In the genomic region with DNA sequence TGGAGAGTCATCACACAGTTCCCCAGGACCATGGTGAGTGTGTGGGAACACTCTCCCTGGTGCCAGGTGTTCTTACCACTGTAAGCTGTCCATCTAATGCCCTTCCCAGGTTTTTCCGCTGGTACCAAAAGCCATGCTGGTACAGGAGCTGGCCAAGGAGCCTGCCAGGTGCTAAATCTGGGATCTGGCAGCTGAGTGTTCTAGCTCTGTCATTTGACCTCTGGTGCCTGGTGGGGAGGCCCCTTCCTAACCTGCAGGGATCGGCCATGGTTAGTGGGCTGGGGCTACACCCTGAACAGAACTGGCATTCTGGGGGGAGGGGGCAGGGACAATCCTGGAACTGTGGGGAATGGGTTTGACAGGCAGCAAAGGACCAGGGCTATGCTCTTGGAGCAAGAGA, we compare ENCODE assay signal across 21 mouse cellular contexts. TPM values are rescaled to one million over a fixed set of nuclear protein-coding genes. Genes with fewer than 3 reads are reported as not detected.
DNase-seq lines count a peak whose midpoint lies in the region; ATAC-seq and TF ChIP-seq lines count a peak whose summit lies in the region.
"Had no signal": no experiment of that assay in that cellular context is flagged by ENCODE, and none has a peak within 500 bp of the region (broad histone marks: within the 10 kb centered on the region; RNA-seq: fewer than 3 reads in every experiment).

Rpl3l (plus strand) TSS at position 203 of the 400 bp plus-strand sequence.

- H3K4me2 ChIP-seq in liver, embryonic 12.5 days: no peak within 1 kb of the TSS
- H3K4me2 ChIP-seq: heart, embryonic 15.5 days; limb, embryonic 15.5 days; midbrain, embryonic 12.5 days had no signal

- TF ChIP-seq EP300 in heart, adult 2 months (IDR thresholded peaks at IDR 0.05; ENCODE audit: insufficient read depth, low read depth, low read length): no peak

- H3K27ac ChIP-seq in heart, adult 2 months: peak within 1 kb of the TSS; percentile 87
- no peak within 1 kb of the TSS for H3K27ac ChIP-seq in heart, embryonic 10.5 days
- no peak within 1 kb of the TSS for H3K27ac ChIP-seq in ES-E14 (ENCODE audit: insufficient read depth, low read depth, low read length, poor library complexity, severe bottlenecking)
- no peak within 1 kb of the TSS for H3K27ac ChIP-seq in liver, embryonic 12.5 days
- H3K27ac ChIP-seq: heart, embryonic 15.5 days; hindbrain, postnatal 0 days; limb, embryonic 15.5 days; macrophage; midbrain, embryonic 12.5 days had no signal

- in situ Hi-C loops in ES-E14 (cut with MboI; ENCODE audit: low sequenced_read_pairs in 2 of 2, unreplicated experiment in 2 of 2): no loop called here

- no peaks in the 10 kb centered on the region for H3K27me3 ChIP-seq in heart, adult 2 months (ENCODE audit: control insufficient read depth, insufficient read depth, low read length)
- no peaks in the 10 kb centered on the region; the same call in 1 of the 2 replicates for H3K27me3 ChIP-seq in heart, embryonic 10.5 days (ENCODE audit: insufficient read depth, poor library complexity, severe bottlenecking)
- H3K27me3 ChIP-seq in liver, embryonic 12.5 days (replicated peaks): peaks cover 22% of the 10 kb centered on the region
- H3K27me3 ChIP-seq: heart, embryonic 15.5 days; limb, embryonic 15.5 days had no signal

- no peak for TF ChIP-seq CTCF in heart, adult 2 months (IDR thresholded peaks at IDR 0.05)

- H3K9me3 ChIP-seq in heart, embryonic 10.5 days: no peaks in the 10 kb centered on the region
- no peaks in the 10 kb centered on the region for H3K9me3 ChIP-seq in ES-E14 (ENCODE audit: control insufficient read depth, insufficient read depth, low read depth, low read length)
- H3K9me3 ChIP-seq in liver, embryonic 12.5 days (replicated peaks): no peaks in the 10 kb centered on the region
- H3K9me3 ChIP-seq: heart, embryonic 15.5 days; limb, embryonic 15.5 days; midbrain, embryonic 12.5 days had no signal

- intact Hi-C loops in heart, adult 2 months (cut with DNase I): no loop called here
- intact Hi-C loops in gastrocnemius, postnatal 14 days (cut with DNase I; ENCODE audit: low total_unique reads): no loop called here
- intact Hi-C loops in heart, postnatal 25 days (cut with DNase I): no loop called here
- intact Hi-C loops in left cerebral cortex, postnatal 4 days (cut with DNase I): no loop called here

- peak within 1 kb of the TSS; percentile 60 for H3K9ac ChIP-seq in heart, adult 2 months (ENCODE audit: low read depth, low read length)
- H3K9ac ChIP-seq in ES-E14 (ENCODE audit: insufficient read depth, low read depth, low read length, poor library complexity, severe bottlenecking): peak within 1 kb of the TSS; percentile 29; the same call in 1 of the 2 replicates
- H3K9ac ChIP-seq in liver, embryonic 12.5 days: no peak within 1 kb of the TSS
- H3K9ac ChIP-seq: heart, embryonic 15.5 days; limb, embryonic 15.5 days; midbrain, embryonic 12.5 days had no signal

- WGBS in heart, adult 2 months: 56% methylated on average over 2 of the region's 2 CpGs
- WGBS in heart, embryonic 10.5 days: 73% methylated on average over 2 of the region's 2 CpGs
- 64% methylated on average over 2 of the region's 2 CpGs for WGBS in liver, embryonic 12.5 days (ENCODE audit: insufficient replicate concordance)

- DNase-seq in heart, adult 2 months: peak; percentile 55 to 65
- DNase-seq in heart, embryonic 10.5 days (ENCODE audit: low spot score): no peak
- DNase-seq in ES-E14 (ENCODE audit: low read depth, low spot score): no peak
- peak; percentile 66 for DNase-seq in gastrocnemius, postnatal 14 days
- DNase-seq in heart, postnatal 25 days (ENCODE audit: low spot score): no peak
- no peak for DNase-seq in left cerebral cortex, postnatal 4 days
- DNase-seq in cerebellum, adult 8-10 months: no peak
- DNase-seq: adrenal gland, postnatal 14 days; cerebellum, postnatal 25 days; kidney, adult 18-20 months; layer of hippocampus, postnatal 36 days; lung, adult 2 months; right cerebral cortex, postnatal 25 days; thymus, adult 2 months had no signal

- H3K4me3 ChIP-seq in heart, adult 2 months: peak within 1 kb of the TSS; percentile 44
- H3K4me3 ChIP-seq in heart, embryonic 10.5 days: no peak within 1 kb of the TSS
- peak within 1 kb of the TSS in 1 of 2 experiments; percentile 40; a peak in 1 of 4 replicates for H3K4me3 ChIP-seq in ES-E14 (ENCODE audit: insufficient read depth in 1 of 2, low read depth in 1 of 2, low read length in 2 of 2, poor library complexity in 1 of 2, severe bottlenecking in 1 of 2)
- no peak within 1 kb of the TSS for H3K4me3 ChIP-seq in liver, embryonic 12.5 days
- H3K4me3 ChIP-seq: heart, embryonic 15.5 days; limb, embryonic 15.5 days; midbrain, embryonic 12.5 days had no signal

- TF ChIP-seq POLR2A in heart, adult 2 months (IDR thresholded peaks at IDR 0.05; ENCODE audit: insufficient read depth, low read depth, low read length): peak; percentile 65; the same call in 1 of the 2 replicates

- H3K79me2 ChIP-seq in heart, adult 2 months (replicated peaks; ENCODE audit: control insufficient read depth, insufficient read depth, low read length): no peaks in the 10 kb centered on the region

- H3K36me3 ChIP-seq in heart, adult 2 months (ENCODE audit: control insufficient read depth, insufficient read depth, low read length): no peaks in the 10 kb centered on the region
- peaks cover under 1% of the 10 kb centered on the region; the same call in 1 of the 2 replicates for H3K36me3 ChIP-seq in heart, embryonic 10.5 days
- H3K36me3 ChIP-seq in ES-E14 (ENCODE audit: control insufficient read depth, insufficient read depth, low read length, poor library complexity, severe bottlenecking): 0 out of 2 replicates have a peak, but pooled peaks cover under 1% of the 10 kb centered on the region
- H3K36me3 ChIP-seq in liver, embryonic 12.5 days: peaks cover under 1% of the 10 kb centered on the region; the same call in 1 of the 2 replicates

- no peak for ATAC-seq in liver, embryonic 12.5 days
- ATAC-seq: hindbrain, postnatal 0 days had no signal

- peaks cover 2% of the 10 kb centered on the region for H3K4me1 ChIP-seq in heart, adult 2 months (ENCODE audit: control insufficient read depth, insufficient read depth, low read length)
- peaks cover 19% of the 10 kb centered on the region for H3K4me1 ChIP-seq in heart, embryonic 10.5 days
- H3K4me1 ChIP-seq in ES-E14 (ENCODE audit: control insufficient read depth in 2 of 2, insufficient read depth in 2 of 2, low read length in 2 of 2, poor library complexity in 1 of 2): peaks cover 0 to 8% of the 10 kb centered on the region in 2 experiments; a peak in 1 of 4 replicates
- peaks cover 24% of the 10 kb centered on the region for H3K4me1 ChIP-seq in liver, embryonic 12.5 days

TF ChIP-seq in ES-E14, 5 proteins besides CTCF, POLR2A, EP300 and RAD21:
- TF ChIP-seq ZNF384 (IDR thresholded peaks at IDR 0.05; ENCODE audit: low read depth, low read length) (no peak), HCFC1 (IDR thresholded peaks at IDR 0.05; ENCODE audit: borderline replicate concordance, insufficient read depth, low read length) (no peak), MAFK (IDR thresholded peaks at IDR 0.05; ENCODE audit: insufficient read depth, low read depth, low read length) (no peak), CHD2 (IDR thresholded peaks at IDR 0.05; ENCODE audit: low read depth, low read length) (no peak), ZC3H11A (IDR thresholded peaks at IDR 0.05; ENCODE audit: borderline replicate concordance, low read depth, low read length) (no peak)
TF ChIP-seq in ES-E14: peak in this region for 0.

RNA-seq across cellular contexts. Expression of gene Rpl3l, which starts in this region (rescaled TPM):
- total RNA-seq in heart, adult 2 months (2021): 100 to 1,000 TPM; 386 to 472 TPM
- polyA plus RNA-seq in heart, adult 2 months (2012; rRNA removed): 213 and 215 TPM in 2 replicates
- 0.39 and 1.3 TPM in 2 replicates for polyA plus RNA-seq in heart, embryonic 10.5 days (2016; fragmentation: Nextera tagmentation; extraction: Ambion mirVana)
- total RNA-seq in ES-E14 (2012; rRNA removed): 0.16 and 0.67 TPM in 2 replicates
- total RNA-seq in gastrocnemius, postnatal 14 days (2021): 100 to 1,000 TPM; 781 to 864 TPM
- total RNA-seq in heart, postnatal 25 days (2021): 100 to 1,000 TPM; 375 to 390 TPM
- not detected for total RNA-seq in left cerebral cortex, postnatal 4 days (2021)
- polyA plus RNA-seq in liver, embryonic 12.5 days (2016; fragmentation: Nextera tagmentation; extraction: Ambion mirVana): not detected in 2 replicates
- total RNA-seq: adrenal gland, postnatal 14 days had no signal
- polyA plus RNA-seq: limb, embryonic 15.5 days; macrophage; midbrain, embryonic 12.5 days; neural tube, embryonic 11.5 days had no signal

Comparison
In these comparisons a context has a peak if more than half of its experiments do, and no peak if none do; other contexts are left out.
1. RNA of gene Rpl3l (total RNA-seq): 781 to 864 TPM in gastrocnemius, postnatal 14 days, 386 to 472 TPM in heart, adult 2 months and 375 to 390 TPM in heart, postnatal 25 days; 0.16 to 0.67 TPM in ES-E14 and not detected in left cerebral cortex, postnatal 4 days; every median in the first group is over 100 times any median in the second.
2. RNA of gene Rpl3l (polyA plus RNA-seq): 213 to 215 TPM in heart, adult 2 months; 0.39 to 1.3 TPM in heart, embryonic 10.5 days and not detected in liver, embryonic 12.5 days; every median in the first group is over 10 times any median in the second.
3. DNase-seq: peak in heart, adult 2 months (2 of 2) and gastrocnemius, postnatal 14 days (single experiment); none in heart, embryonic 10.5 days (single experiment), ES-E14 (single experiment), heart, postnatal 25 days (single experiment), left cerebral cortex, postnatal 4 days (single experiment) and cerebellum, adult 8-10 months (single experiment).